Mouse (Mus musculus) limb, embryonic 11.5 days (tissue): ENCODE data around the gene 2010300C02Rik. TPM values are rescaled to one million over a fixed set of nuclear protein-coding genes. Genes with fewer than 3 reads are reported as not detected.

ENCODE experiments used
- polyA plus RNA-seq: library from polyadenylated mRNA; unstranded; fragments of >200 nt; fragmentation: Nextera tagmentation; extraction: Ambion mirVana; gene quantifications from 2 replicates; pipeline ENCODE4 v1.2.1, GENCODE M21; 2014

The 2010300C02Rik gene
- polyA plus RNA-seq, 1 experiment from 2014 or later, result 0.89 TPM

Other genes with a start within 250 kb of the 2010300C02Rik start
- 6.3 and 7.0 TPM in 2 replicates for gene Mgat4a, start 179.1 kb downstream of the 2010300C02Rik start, polyA plus RNA-seq
- 7.2 and 8.4 TPM in 2 replicates for gene Tsga10, start 146.3 kb upstream of the 2010300C02Rik start, polyA plus RNA-seq
- gene Lipt1, start 151.7 kb upstream of the 2010300C02Rik start, polyA plus RNA-seq, result 6.4 and 8.7 TPM in 2 replicates
- 30.7 and 34.3 TPM in 2 replicates for gene Mitd1, start 170.3 kb upstream of the 2010300C02Rik start, polyA plus RNA-seq
- 240 and 248 TPM in 2 replicates for gene Mrpl30, start 170.4 kb upstream of the 2010300C02Rik start, polyA plus RNA-seq
- gene Lyg2, start 196.4 kb upstream of the 2010300C02Rik start, polyA plus RNA-seq, result not detected in 2 replicates
- not detected in 2 replicates for gene Lyg1, start 237.7 kb upstream of the 2010300C02Rik start, polyA plus RNA-seq